Comparison of ENCODE assay signal across 14 mouse cellular contexts in genomic region chr19:18188122-18188866, GRCm38 (mm10).
DNase-seq lines count a peak whose midpoint lies in the region; ATAC-seq lines count a peak whose summit lies in the region.
"Had no signal": no experiment of that assay in that cellular context is flagged by ENCODE, and none has a peak within 500 bp of the region (broad histone marks: within the 10 kb centered on the region; RNA-seq: fewer than 3 reads in every experiment).

No protein-coding gene starts in this region.

- 80% methylated on average over 9 of the region's 9 CpGs for WGBS in hindbrain, embryonic 10.5 days

- no peaks in the 10 kb centered on the region for H3K36me3 ChIP-seq in hindbrain, embryonic 10.5 days
- H3K36me3 ChIP-seq: embryonic facial prominence, embryonic 13.5 days; liver, embryonic 12.5 days; midbrain, embryonic 15.5 days had no signal

- no peak overlapping the region for H3K27ac ChIP-seq in hindbrain, embryonic 10.5 days
- H3K27ac ChIP-seq: embryonic facial prominence, embryonic 13.5 days; forebrain, embryonic 13.5 days; liver, embryonic 12.5 days; macrophage; midbrain, embryonic 15.5 days had no signal

- no peaks in the 10 kb centered on the region for H3K4me1 ChIP-seq in hindbrain, embryonic 10.5 days (replicated peaks)
- H3K4me1 ChIP-seq: embryonic facial prominence, embryonic 13.5 days; liver, embryonic 12.5 days had no signal

- H3K27me3 ChIP-seq in hindbrain, embryonic 10.5 days (ENCODE audit: insufficient read depth, poor library complexity, severe bottlenecking) = no peaks in the 10 kb centered on the region
- H3K27me3 ChIP-seq: embryonic facial prominence, embryonic 13.5 days; forebrain, embryonic 13.5 days; liver, embryonic 12.5 days; midbrain, embryonic 15.5 days had no signal

- peak; percentile 95 for ATAC-seq in frontal cortex, adult (ENCODE audit: low TSS enrichment)
- ATAC-seq: forebrain, embryonic 13.5 days; liver, embryonic 12.5 days; midbrain, embryonic 15.5 days had no signal

- H3K4me3 ChIP-seq in hindbrain, embryonic 10.5 days = no peak overlapping the region
- H3K4me3 ChIP-seq: embryonic facial prominence, embryonic 13.5 days; forebrain, embryonic 13.5 days; liver, embryonic 12.5 days; midbrain, embryonic 15.5 days had no signal

- DNase-seq in frontal cortex, postnatal 10 days (ENCODE audit: low spot score in 2 of 2) = no peak
- DNase-seq in layer of hippocampus, postnatal 14 days (ENCODE audit: low spot score in 2 of 2) = peak; percentile 11
- DNase-seq in layer of hippocampus, postnatal 10 days (ENCODE audit: low spot score in 2 of 2) = no peak
- peak; percentile 2 for DNase-seq in right cerebral cortex, adult 18-20 months
- no peak for DNase-seq in right cerebral cortex, postnatal 14 days
- peak; percentile 27 for DNase-seq in telencephalon, adult 2 months (ENCODE audit: low read depth, low spot score)
- no peak for DNase-seq in hindbrain, embryonic 10.5 days (ENCODE audit: low spot score)
- DNase-seq: adrenal gland, postnatal 14 days had no signal

- no peaks in the 10 kb centered on the region for H3K9me3 ChIP-seq in hindbrain, embryonic 10.5 days
- H3K9me3 ChIP-seq: embryonic facial prominence, embryonic 13.5 days; forebrain, embryonic 13.5 days; liver, embryonic 12.5 days; midbrain, embryonic 15.5 days had no signal

Comparison
In these comparisons a context has a peak if more than half of its experiments do, and no peak if none do; other contexts are left out.
1. DNase-seq: peak in layer of hippocampus, postnatal 14 days (2 of 2), right cerebral cortex, adult 18-20 months (single experiment) and telencephalon, adult 2 months (single experiment); none in frontal cortex, postnatal 10 days (0 of 2), layer of hippocampus, postnatal 10 days (0 of 2), right cerebral cortex, postnatal 14 days (single experiment) and hindbrain, embryonic 10.5 days (single experiment).